Mouse (Mus musculus) G1E (cell line): ENCODE measurements around the gene Pxn. TPM values are rescaled to one million over a fixed set of nuclear protein-coding genes. Genes with fewer than 3 reads are reported as not detected.

Experiments used
- ATAC-seq: 2 replicates; pipeline ENCODE4 v1.8.0; 2016; ENCODE audit warnings: mild to moderate bottlenecking; ENCODE audit not compliant: insufficient number of reproducible peaks, poor library complexity, low FRiP score, severe bottlenecking; ENCODE audit errors: extremely low read depth
- DNase-seq: peaks from one replicate; pipeline ENCODE4 v3.0.0; 2012; ENCODE audit warnings: low spot score
- H3K27me3 ChIP-seq: 2 replicates; pipeline ENCODE4 v1.6.1; 2012; ENCODE audit warnings: mild to moderate bottlenecking, low read length, inconsistent platforms; ENCODE audit not compliant: insufficient read depth
- H3K36me3 ChIP-seq: replicated peaks from 2 replicates; pipeline ENCODE3; 2012; ENCODE audit warnings: mild to moderate bottlenecking, inconsistent platforms
- H3K4me1 ChIP-seq: 2 replicates; pipeline ENCODE4 v1.6.1; 2012; ENCODE audit warnings: low read depth, low read length, inconsistent platforms, mixed read lengths; ENCODE audit not compliant: insufficient read depth
- H3K4me3 ChIP-seq: 2 replicates; pipeline ENCODE4 v1.5.1; 2012; ENCODE audit warnings: low read depth, mild to moderate bottlenecking, inconsistent platforms, low read length, moderate library complexity, mixed read lengths
- H3K9me3 ChIP-seq: replicated peaks from 2 replicates; pipeline ENCODE4 v1.6.1; 2012; ENCODE audit warnings: inconsistent platforms
- CTCF ChIP-seq: IDR thresholded peaks from 2 replicates; pipeline ENCODE4 v1.5.1; 2012; ENCODE audit warnings: low read depth, low read length, inconsistent platforms, mixed read lengths
- GATA1 ChIP-seq: IDR thresholded peaks from 2 replicates; pipeline ENCODE4 v1.6.1; 2012; ENCODE audit warnings: borderline replicate concordance, low read length, inconsistent platforms, mixed read lengths
- GATA2 ChIP-seq: IDR thresholded peaks from 2 replicates; pipeline ENCODE4 v1.6.1; 2012; ENCODE audit warnings: low read depth, low read length, inconsistent platforms, borderline replicate concordance
- POLR2AphosphoS5 ChIP-seq: IDR thresholded peaks from 2 replicates; pipeline ENCODE4 v1.6.1; 2012; ENCODE audit warnings: low read depth, low read length, inconsistent platforms; ENCODE audit not compliant: insufficient replicate concordance
- TAL1 ChIP-seq: conservative IDR thresholded peaks from 2 replicates; pipeline ENCODE4 v1.6.1; 2012; ENCODE audit warnings: low read depth, low read length, inconsistent platforms, mixed read lengths
- polyA plus RNA-seq: library from polyadenylated mRNA; stranded (reverse); fragments of >175 nt; gene quantifications from 2 replicates; pipeline ENCODE4 v1.2.3, GENCODE M21; 2012
- total RNA-seq, 2 experiments: library from RNA; stranded (forward) in 1 of 2; stranded (reverse) in 1 of 2; fragments of 200-1000 nt in 1 of 2; fragments of >200 nt in 1 of 2; fragmentation: Nextera tagmentation in 1 of 2; gene quantifications; 2 replicates each; pipeline ENCODE4 v1.2.3; 2014 to 2017

Gene Pxn
- total and polyA plus RNA-seq, 3 experiments, result 14.2 to 62.9 (median 17.8) TPM

DNA sequence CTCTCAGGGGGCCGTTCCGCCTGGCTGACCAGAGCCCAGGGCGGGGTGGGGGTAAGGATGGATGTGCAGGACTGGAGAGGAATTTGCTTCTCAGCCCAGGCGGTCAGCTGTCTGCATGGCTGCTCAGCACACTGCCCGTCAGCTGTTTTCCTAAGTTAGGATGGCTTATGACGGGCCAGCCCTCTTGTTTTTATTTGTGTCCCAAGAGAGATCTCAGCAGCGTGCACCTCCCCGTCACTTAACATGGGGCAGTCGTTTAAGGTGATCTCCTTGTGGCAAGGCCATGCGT is 2.3 kb downstream of the Pxn start:
- DNase-seq, result no peak
- H3K9me3 ChIP-seq, result 0 out of 2 replicates have a peak, but pooled peaks cover 4% of the 10 kb centered on the region
- H3K36me3 ChIP-seq, result peaks cover 14% of the 10 kb centered on the region
- no peak overlapping the region for H3K4me3 ChIP-seq
- ATAC-seq, result no peak
- peaks cover 22% of the 10 kb centered on the region for H3K27me3 ChIP-seq
- H3K4me1 ChIP-seq, result peaks cover 14% of the 10 kb centered on the region
- TF ChIP-seq POLR2AphosphoS5 (no peak), GATA2 (no peak)

DNA sequence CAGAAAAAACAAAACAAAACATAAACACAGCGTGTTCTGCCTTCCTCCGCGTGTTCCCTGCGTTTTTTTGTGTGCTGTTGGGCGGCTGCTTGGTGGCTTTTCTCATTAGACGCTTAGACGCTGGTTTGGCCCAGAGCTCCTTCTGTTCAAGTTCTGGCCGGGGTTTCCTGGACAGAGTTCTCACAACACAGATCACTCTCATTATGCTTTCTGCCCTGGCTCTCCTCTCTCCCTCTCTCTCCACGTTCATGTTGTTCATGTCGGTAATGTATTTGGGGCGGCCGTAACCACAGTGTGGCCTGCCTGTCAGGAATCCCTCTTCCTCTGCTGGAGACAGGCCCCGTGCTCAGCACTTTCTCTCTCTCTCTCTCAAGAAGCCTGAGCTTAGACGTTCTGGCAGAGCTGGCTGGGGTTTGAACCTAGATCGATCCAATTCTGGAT is 2.9 kb downstream of the Pxn start:
- TF ChIP-seq GATA1 (no peak), TAL1 (no peak), CTCF (no peak), GATA2 (no peak), POLR2AphosphoS5 (no peak)
- DNase-seq (no peak), ATAC-seq (no peak)
- Histone ChIP-seq H3K27me3 (peaks cover 20% of the 10 kb centered on the region), H3K36me3 (peaks cover 17% of the 10 kb centered on the region), H3K4me3 (no peak overlapping the region), H3K9me3 (0 out of 2 replicates have a peak, but pooled peaks cover 2% of the 10 kb centered on the region), H3K4me1 (peaks cover 14% of the 10 kb centered on the region)

DNA sequence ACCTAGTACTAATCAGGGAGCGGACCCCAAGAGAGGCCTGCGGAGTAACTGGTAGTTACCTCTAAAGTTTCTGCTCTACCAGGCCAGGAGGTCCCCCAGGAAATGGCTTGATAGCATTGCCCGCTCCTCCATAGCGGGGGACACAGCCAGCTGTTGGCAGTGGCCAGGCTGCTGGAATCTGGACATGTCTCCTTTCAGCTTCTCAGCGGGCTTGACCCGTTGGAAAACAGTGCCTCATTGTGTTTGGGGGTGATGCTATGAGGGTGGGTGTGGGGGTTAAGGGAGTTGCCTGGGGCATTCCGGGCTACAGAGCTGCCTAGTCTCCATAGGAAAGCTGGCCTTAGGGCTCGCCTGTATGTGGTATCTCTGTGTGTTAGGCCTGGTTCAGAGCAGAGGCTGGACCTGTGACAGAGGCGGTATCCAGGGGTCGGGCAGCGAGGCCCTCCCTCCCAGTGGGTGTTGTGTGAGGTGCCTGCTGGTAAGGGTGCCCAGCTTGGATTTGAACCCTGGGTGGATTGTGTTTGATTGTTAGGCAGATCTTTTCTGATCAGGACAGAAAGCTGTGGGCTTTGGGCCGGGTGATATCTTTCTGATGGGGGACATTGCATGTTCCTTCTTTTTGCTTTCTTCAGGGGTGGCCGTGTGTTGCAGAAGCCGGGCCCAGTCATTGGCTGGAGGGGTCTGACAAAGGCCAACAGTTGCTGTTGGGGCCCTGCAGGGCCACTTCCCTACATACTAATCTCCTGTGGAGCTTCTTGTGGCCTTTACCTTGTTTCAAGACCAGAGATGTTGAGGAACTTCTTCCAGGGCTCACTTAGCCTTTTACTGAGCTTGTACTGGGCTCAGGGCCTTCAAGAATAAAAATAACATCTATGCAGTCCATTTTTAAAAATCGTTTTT is 3.6 kb downstream of the Pxn start:
- no peaks in the 10 kb centered on the region for H3K9me3 ChIP-seq
- H3K4me1 ChIP-seq, result peaks cover 14% of the 10 kb centered on the region
- no peak for DNase-seq
- no peak for ATAC-seq
- peaks cover 21% of the 10 kb centered on the region for H3K36me3 ChIP-seq
- no peak for TF ChIP-seq TAL1
- no peak for TF ChIP-seq POLR2AphosphoS5
- no peak for TF ChIP-seq GATA2
- no peak for TF ChIP-seq GATA1
- TF ChIP-seq CTCF, result no peak
- H3K27me3 ChIP-seq, result peaks cover 18% of the 10 kb centered on the region
- no peak overlapping the region for H3K4me3 ChIP-seq

DNA sequence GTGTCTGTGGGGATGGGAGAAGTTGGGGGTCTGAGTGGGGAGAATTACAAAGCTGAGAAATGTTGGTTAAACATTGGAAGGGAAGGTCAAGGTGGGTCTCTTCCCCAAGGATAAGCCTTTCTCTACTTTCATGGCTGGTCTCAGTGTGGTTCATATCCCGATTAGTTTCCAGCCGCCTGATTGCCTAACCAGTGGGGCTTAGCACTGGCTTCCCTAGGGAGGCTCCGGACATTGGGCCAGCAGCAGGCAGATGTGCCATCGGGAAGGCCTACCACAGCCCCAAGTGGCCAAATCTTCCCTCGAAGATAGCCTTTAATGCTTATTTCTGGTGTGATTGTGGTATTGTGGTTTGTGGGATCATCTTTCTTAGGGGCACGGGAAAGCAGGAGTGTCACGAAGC is 5.9 kb downstream of the Pxn start:
- TF ChIP-seq GATA2, result no peak
- TF ChIP-seq CTCF, result no peak
- no peak for TF ChIP-seq TAL1
- no peak for TF ChIP-seq GATA1
- no peak for TF ChIP-seq POLR2AphosphoS5
- H3K27me3 ChIP-seq, result peaks cover 13% of the 10 kb centered on the region; the same call in 1 of the 2 replicates
- no peak overlapping the region for H3K4me3 ChIP-seq
- peaks cover 10% of the 10 kb centered on the region for H3K4me1 ChIP-seq
- DNase-seq, result no peak
- ATAC-seq, result no peak
- no peaks in the 10 kb centered on the region for H3K9me3 ChIP-seq
- H3K36me3 ChIP-seq, result peaks cover 29% of the 10 kb centered on the region

DNA sequence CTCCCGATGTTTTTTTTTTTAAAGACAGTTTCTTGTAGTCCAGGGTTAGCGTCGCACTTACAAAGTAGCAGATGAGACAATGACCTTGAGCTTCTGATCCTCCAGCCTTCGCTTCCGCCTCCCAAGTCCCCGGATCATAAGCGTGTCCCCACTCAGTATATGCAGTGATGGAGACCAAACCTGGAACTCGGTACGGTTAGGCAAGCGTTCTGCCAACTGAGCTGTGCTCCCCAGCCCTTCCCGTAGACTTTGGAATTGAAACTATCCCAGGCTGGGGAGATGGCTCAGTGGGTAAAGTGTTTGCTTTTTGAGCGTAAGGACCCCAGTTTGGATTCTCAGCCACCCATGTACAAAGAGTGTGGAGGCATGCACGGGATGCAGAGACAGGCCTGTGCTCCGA is 6.8 kb downstream of the Pxn start:
- H3K36me3 ChIP-seq, result peaks cover 33% of the 10 kb centered on the region
- H3K4me1 ChIP-seq, result peaks cover 3% of the 10 kb centered on the region; the same call in 1 of the 2 replicates
- DNase-seq (no peak), ATAC-seq (no peak)
- TF ChIP-seq GATA2 (no peak), GATA1 (no peak), POLR2AphosphoS5 (no peak), CTCF (no peak), TAL1 (no peak)
- H3K9me3 ChIP-seq, result no peaks in the 10 kb centered on the region
- peaks cover 5% of the 10 kb centered on the region; the same call in 1 of the 2 replicates for H3K27me3 ChIP-seq
- H3K4me3 ChIP-seq, result no peak overlapping the region

DNA sequence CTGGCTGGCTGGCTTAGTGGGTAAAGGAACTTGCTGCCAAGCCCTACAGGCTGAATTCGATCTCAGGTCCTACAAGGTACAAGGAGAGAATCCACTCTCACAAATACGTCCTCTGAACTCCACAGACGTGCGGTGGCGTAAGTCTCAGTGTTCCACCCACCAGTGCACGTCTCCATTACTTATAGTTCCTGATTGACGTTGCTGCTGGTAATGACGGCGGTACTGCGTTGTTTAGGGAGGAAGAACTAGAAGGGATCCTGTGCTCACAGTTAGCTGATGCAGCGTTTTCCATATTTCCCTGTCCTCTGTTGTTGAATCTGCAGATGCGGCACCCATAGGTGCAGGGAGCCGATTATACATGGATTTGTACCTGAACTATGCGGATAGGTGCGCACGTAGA is 7.2 kb downstream of the Pxn start:
- ATAC-seq, result no peak
- no peak for TF ChIP-seq GATA2
- no peak for TF ChIP-seq CTCF
- TF ChIP-seq GATA1, result no peak
- TF ChIP-seq POLR2AphosphoS5, result no peak
- TF ChIP-seq TAL1, result no peak
- no peak for DNase-seq
- Histone ChIP-seq H3K9me3 (no peaks in the 10 kb centered on the region), H3K36me3 (peaks cover 33% of the 10 kb centered on the region), H3K27me3 (peaks cover under 1% of the 10 kb centered on the region; the same call in 1 of the 2 replicates), H3K4me3 (no peak overlapping the region), H3K4me1 (peaks cover 3% of the 10 kb centered on the region; the same call in 1 of the 2 replicates)
